Mouse (Mus musculus) erythroblast, embryonic 14.5 days (primary cell): Measurements from ENCODE around the gene Mkln1.

ENCODE experiments used
- GATA1 ChIP-seq: IDR thresholded peaks from 2 replicates; pipeline ENCODE4 v1.6.1; 2012; ENCODE audit warnings: low read length, inconsistent platforms, mixed read lengths
- TAL1 ChIP-seq: IDR thresholded peaks from 3 replicates; pipeline ENCODE4 v1.6.1; 2012; ENCODE audit warnings: low read length, inconsistent platforms, mixed read lengths

DNA sequence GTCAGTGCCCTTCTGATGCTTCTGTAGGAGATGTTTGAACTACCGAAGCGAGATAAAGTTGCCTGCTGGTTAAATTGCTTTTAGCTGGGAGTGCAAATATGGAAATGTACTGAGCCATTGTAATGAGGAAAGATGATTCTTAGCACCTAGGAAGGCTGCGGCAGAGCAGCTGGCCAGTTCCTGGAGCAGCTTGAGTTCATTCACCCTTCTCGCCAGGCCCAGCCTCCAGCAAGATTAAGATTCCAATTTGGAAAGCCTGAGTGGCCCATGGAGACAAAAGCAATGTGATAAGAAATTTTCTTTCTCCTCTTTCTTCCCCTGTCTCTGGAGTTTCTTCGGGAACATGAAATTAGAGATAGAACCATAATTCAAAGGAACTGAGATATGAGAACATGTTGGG is 13.7 kb upstream of the Mkln1 start:
- TF ChIP-seq GATA1 (no peak), TAL1 (no peak)
